Mouse (Mus musculus): Measurements from ENCODE around the gene Gramd1c.
A peak's percentile ranks its signal among the peaks of the same experiment; 100 is the strongest.

Gene Gramd1c

GRCm38 (mm10) chr16:44063025-44063894 lies at the start of gene Gramd1c:
Gramd1c (minus strand) TSS chr16:44063345.
- peak; percentile 75 to 81 for DNase-seq (ENCODE audit: low spot score in 2 of 2)

- DNase-seq (ENCODE audit: low spot score in 2 of 2) = peak in 1 of 2 experiments; percentile 41
These were observed 45.9 kb upstream of the Gramd1c start for GRCm38 (mm10) chr16:44109002-44109401.

DNA sequence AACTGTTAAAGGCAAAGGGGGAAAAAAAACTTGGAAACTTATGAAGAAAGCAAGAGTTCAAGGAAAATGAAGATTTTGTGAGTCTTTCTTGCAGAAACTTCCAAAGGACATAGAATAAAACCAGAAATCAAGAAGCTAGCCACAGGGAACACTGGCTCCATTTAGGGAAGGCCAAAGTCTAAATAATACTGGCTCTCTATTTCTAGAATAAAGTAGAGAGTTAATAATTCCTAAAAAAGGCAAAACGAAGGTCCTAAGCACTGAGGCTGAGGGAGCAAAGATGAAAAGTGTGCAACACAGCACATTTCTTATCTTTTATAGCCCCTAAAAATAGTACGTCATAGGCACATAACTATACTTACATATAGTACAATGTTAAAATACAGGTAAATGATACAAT lies 42.1 kb upstream of the Gramd1c start:
- no peak for DNase-seq (ENCODE audit: low spot score in 2 of 2)

DNA sequence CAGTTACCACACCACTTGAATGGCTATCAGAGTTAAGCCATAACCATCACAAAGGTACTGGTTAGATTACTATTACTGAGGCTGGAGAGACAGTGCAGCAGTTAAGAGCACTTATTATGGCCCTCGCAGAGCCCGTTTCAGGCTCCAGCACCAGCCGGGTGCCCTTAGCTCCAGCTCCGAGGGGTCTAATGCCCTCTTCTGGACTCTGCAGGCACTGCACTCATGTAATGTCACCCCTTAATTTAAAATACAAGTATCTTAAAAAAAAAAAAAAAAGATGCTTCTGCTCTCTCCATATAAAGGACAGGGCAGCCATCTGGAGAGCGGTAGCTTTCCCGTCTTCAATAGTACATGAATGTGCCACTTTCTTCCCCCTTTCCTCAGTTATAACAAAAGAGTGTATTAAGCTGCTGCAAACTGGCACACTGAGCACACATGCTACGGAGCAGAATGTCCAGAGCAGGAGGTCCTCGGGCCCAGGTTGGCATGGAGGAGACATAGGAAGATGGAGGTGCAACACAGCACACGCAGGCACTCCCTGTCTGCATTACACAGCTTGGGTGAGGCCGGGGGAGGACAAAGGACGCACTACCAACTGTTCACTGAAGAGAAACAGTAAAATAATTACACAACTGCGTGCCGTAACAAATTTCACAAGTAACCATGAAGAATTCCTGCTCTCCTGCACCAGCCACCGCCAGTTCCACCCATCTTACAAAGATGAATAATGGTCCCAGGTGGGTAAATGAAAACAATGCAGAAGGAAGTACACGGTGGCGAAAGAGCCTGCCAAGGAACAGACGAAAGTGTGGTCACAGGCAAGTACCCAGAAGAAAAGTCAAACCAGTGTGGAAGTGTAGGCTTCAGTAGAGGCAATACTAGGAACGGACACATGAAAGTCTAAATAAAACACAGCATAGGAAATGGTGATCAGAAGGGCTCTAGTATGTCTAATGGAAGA lies 40.9 kb upstream of the Gramd1c start:
- DNase-seq (ENCODE audit: low spot score in 2 of 2) = no peak

DNA sequence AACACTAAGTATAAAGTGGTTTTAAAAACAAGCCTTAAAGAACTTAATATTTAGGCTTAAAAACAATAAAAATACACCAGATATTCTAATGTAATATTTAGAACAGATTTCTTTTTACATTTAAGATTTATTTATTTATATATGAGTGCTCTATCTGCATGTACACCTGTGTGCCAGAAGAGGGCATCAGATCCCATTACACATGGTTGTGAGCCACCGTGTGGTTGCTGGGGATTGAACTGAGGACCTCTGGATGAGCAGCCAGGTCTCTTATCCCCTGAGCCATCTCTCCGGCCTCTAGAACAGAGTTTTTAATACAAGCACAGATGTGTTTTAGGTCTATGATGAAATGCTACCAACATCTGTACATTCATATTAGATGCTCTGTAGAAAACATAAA lies 39.8 kb upstream of the Gramd1c start:
- no peak for DNase-seq (ENCODE audit: low spot score in 2 of 2)

DNA sequence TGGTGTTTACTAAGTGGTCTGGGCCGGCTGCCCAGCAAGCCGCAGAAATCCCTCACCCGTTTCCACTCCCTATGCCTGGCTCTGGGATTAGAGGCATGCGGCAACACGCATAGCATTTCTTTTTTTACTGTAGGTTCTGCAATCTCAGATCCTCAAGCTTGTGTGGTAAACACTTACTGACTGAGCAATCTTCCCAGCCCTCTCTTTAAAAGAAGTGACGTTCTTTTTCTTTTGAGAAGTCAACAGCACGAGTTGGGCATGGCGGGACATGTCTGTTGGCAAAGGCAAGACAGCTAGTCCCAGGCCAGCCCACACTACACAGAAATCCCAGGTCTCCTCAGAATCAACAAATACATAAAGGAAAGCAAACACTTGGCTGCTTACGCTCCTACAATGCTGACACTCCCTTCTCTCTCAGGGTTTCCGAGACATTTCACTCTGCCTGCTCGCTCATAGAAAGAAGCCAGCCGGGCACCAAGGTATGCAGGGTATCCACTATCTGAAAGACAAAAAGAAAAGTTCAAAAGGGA lies 38.1 kb upstream of the Gramd1c start:
- DNase-seq (ENCODE audit: low spot score in 2 of 2) = no peak

DNA sequence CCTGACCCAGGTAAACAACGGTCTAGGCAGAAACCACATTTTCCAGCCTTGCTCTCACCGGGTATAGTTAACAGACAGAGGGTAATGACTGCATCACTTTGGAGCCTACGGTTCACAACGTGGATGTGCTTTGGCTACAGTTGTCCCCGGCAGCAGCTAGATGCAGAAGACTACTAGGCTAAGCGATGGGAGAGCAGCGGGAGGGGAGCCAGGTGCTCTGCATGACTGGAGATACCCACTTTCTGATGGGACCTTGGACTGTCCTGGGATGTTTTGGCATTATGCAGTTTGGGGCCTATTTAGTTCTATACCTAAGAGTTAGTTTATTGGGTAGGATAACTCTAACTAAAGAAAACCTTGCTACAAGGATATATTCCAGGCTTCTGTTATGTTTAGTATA lies 36.2 kb upstream of the Gramd1c start:
- DNase-seq (ENCODE audit: low spot score in 2 of 2) = no peak

GRCm38 (mm10) chr16:44087650-44088049 lies 24.5 kb upstream of the Gramd1c start:
- no peak for DNase-seq (ENCODE audit: low spot score in 2 of 2)

GRCm38 (mm10) chr16:44061341-44061740 lies 1.8 kb downstream of the Gramd1c start:
- DNase-seq (ENCODE audit: low spot score in 2 of 2) = no peak

DNA sequence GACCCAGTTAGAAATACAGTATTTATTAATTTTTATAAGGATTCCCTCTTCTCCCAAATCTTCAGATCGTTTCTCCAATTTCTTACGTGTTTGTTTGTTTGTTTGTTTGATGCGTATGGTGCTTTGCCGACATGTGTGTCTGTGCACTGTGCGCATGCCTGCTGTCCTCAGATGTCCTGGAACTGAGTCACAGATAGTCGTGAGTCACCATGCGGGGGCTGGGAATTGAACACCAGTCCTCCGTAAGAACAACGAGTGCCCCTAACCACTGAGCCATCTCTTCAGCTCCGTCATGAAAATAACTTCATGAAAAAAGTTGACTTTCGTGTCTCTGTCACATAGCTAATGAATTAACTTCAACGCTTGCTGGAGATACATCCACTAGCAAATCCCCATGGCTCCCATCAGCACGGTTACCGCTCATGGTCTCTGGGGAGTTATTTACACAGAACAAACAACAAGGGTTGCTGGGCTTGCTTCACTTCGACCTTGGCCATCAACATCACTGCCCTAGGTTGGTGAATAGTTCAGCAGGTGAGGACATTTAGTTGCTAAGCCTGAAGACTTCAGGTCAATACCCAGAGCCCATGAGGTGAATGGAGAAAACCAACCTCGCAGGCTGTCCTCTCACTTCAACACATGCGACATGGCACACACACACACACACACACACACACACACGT lies 2.4 kb downstream of the Gramd1c start:
- DNase-seq (ENCODE audit: low spot score in 2 of 2) = no peak

DNA sequence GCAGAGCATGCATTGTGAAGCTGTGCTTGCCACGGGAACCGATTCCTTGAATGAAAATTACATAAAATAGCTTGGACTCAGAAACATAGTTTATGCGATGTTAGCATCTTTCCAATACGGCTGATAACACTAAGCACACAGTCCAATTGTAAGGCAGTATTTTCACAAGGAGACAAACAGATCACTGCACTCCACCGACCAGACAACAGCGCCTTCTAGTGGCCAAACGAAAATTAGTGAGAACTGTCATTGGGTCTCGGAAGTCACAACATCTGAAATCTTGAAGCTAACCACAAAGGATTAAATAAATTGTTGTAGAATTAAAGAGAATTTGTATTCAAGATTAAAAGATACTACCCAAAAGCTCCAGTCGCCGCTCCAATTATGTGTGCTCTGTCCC lies 4.4 kb downstream of the Gramd1c start:
- DNase-seq (ENCODE audit: low spot score in 2 of 2) = peak; percentile 80 to 86

DNA sequence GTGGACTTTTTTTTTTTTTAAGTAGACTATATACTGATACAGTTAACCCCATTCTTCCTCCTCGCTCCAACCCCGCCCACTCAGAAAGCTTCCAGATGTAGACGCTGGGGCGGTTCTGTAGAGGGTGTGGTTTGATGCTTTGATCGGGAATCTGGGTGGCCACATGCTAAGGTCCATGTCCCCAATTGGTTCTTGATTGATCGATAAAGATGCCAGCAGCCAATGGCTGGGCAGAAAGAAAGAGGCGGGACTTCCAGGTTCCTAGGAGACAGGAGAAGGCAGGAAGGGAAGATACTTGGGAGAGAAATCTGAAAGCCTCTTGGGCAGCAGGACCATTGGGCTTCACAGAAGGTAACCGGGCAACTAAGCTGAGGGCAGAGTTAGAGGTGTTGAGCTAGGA lies 7.4 kb downstream of the Gramd1c start:
- DNase-seq (ENCODE audit: low spot score in 2 of 2) = no peak

DNA sequence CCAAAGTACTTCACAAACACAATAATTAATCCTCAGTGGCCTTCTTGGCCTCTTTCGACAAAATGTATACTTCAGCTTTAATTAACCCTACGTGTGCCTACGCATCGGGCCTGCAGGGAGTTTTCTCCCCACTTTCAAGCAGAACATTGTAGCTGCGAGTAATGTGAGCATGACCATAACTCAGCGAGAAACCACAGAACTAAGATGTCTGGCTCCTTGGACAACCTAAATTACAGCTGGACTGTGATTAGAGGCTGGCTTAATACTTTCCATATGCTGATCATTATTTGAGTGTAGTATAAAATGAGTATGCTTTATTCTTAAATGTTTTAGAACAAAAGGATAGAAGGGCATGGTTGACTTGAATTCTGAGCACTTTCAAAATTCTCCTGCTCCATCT lies 9.9 kb downstream of the Gramd1c start:
- DNase-seq (ENCODE audit: low spot score in 2 of 2) = no peak

- DNase-seq (ENCODE audit: low spot score in 2 of 2) = no peak
These were observed 10.8 kb downstream of the Gramd1c start for GRCm38 (mm10) chr16:44052390-44052789.

GRCm38 (mm10) chr16:44050139-44050538 lies 13.0 kb downstream of the Gramd1c start:
- DNase-seq (ENCODE audit: low spot score in 2 of 2) = no peak

GRCm38 (mm10) chr16:44039112-44039511 lies 24.0 kb downstream of the Gramd1c start:
- no peak for DNase-seq (ENCODE audit: low spot score in 2 of 2)

GRCm38 (mm10) chr16:44035221-44035620 lies 27.9 kb downstream of the Gramd1c start:
- no peak for DNase-seq (ENCODE audit: low spot score in 2 of 2)

- DNase-seq (ENCODE audit: low spot score in 2 of 2) = no peak
These were observed 29.8 kb downstream of the Gramd1c start for GRCm38 (mm10) chr16:44033365-44033764.

GRCm38 (mm10) chr16:44029273-44029672 lies 33.9 kb downstream of the Gramd1c start:
- DNase-seq (ENCODE audit: low spot score in 2 of 2) = no peak

GRCm38 (mm10) chr16:44026822-44027221 lies 36.3 kb downstream of the Gramd1c start:
- no peak for DNase-seq (ENCODE audit: low spot score in 2 of 2)

DNA sequence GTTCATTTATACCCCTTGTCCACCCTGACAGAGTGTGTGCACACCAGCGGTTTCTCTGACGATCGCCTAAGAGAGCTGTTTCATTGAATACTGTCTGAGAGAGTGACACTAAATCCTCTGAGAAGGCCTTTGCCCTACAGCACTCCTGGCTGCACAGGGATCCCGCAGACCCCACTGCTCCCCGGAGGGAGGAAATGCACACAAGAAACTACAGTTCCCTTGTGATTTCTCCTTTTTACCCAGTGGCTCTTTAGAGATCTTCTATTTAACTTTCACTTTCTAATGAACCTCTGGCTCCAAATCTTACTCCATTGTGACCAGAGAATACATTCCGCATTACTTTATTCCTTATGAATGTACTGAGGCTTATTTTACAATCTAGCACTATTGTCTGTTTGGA lies 36.9 kb downstream of the Gramd1c start:
- DNase-seq (ENCODE audit: low spot score in 2 of 2) = no peak

Measured in right cerebral cortex, postnatal 10 days (tissue).